Mouse (Mus musculus): ENCODE measurements around the gene Zswim3. TPM values are rescaled to one million over a fixed set of nuclear protein-coding genes. Genes with fewer than 3 reads are reported as not detected.
"Not testable (repeated sequence)": the region's sequence is repeated elsewhere in the genome, so short reads cannot be mapped to it uniquely, and the experiment has no call there.

Zswim3 gene
- polyA plus RNA-seq, 1 experiment = 0.40 TPM

DNA sequence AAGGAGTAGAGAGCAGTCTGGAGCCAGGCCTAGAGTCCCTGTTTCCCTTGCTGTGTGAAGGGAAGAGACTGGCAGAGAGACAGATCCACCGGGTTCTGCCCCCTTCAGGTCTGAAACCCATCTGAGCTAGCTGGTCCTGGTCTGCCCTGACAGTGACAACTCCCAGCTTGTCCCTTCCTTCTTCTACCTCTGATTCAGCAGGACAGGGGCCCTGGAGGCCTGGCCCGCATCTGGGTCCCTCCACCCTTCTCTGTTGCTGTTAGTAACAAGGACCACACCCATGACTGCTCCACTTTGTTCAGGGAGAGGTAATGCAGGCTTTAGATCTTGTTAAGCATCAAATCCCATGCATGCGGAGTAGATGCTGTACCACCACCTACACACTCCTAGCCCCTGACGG, 16.5 kb upstream of the Zswim3 start:
- peaks cover 34% of the 10 kb centered on the region for H3K4me1 ChIP-seq
- no peaks in the 10 kb centered on the region for H3K27me3 ChIP-seq (replicated peaks)
- TF ChIP-seq FLI1 (IDR thresholded peaks at IDR 0.05; ENCODE audit: low read length) (no peak), GATA1 (IDR thresholded peaks at IDR 0.05; ENCODE audit: borderline replicate concordance, low read length) (no peak)
- no peak overlapping the region for H3K4me3 ChIP-seq (replicated peaks)
- H3K9me3 ChIP-seq = no peaks in the 10 kb centered on the region
- H3K36me3 ChIP-seq (replicated peaks; ENCODE audit: low read length) = peaks cover 51% of the 10 kb centered on the region

- H3K4me3 ChIP-seq (replicated peaks) = no peak overlapping the region
- peaks cover 69% of the 10 kb centered on the region for H3K36me3 ChIP-seq (replicated peaks; ENCODE audit: low read length)
- H3K27me3 ChIP-seq (replicated peaks) = no peaks in the 10 kb centered on the region
- TF ChIP-seq GATA1 (IDR thresholded peaks at IDR 0.05; ENCODE audit: borderline replicate concordance, low read length) (no peak), FLI1 (IDR thresholded peaks at IDR 0.05; ENCODE audit: low read length) (no peak)
- peaks cover 35% of the 10 kb centered on the region for H3K4me1 ChIP-seq
- H3K9me3 ChIP-seq = no peaks in the 10 kb centered on the region
Measured at GRCm38 (mm10) chr2:164790451-164790850, 14.4 kb upstream of the Zswim3 start.

DNA sequence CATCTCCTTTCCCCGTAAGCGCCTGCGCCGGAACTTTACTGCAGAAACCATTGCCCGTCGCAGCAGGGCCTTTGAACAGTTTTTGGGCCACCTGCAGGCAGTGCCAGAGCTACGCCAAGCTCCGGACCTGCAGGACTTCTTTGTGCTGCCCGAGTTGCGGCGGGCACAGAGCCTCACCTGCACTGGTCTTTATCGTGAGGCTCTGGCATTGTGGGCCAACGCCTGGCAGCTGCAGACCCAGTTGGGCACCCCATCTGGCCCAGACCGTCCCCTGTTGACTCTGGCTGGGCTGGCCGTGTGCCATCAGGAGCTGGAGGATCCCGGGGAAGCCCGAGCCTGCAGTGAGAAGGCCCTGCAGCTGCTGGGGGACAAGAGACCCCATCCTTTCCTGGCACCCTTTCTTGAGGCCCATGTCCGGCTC, 13.0 kb upstream of the Zswim3 start:
- Histone ChIP-seq H3K4me3 (replicated peaks) (no peak overlapping the region), H3K4me1 (peaks cover 23% of the 10 kb centered on the region), H3K36me3 (replicated peaks; ENCODE audit: low read length) (peaks cover 83% of the 10 kb centered on the region), H3K27me3 (replicated peaks) (no peaks in the 10 kb centered on the region), H3K9me3 (no peaks in the 10 kb centered on the region)
- TF ChIP-seq FLI1 (IDR thresholded peaks at IDR 0.05; ENCODE audit: low read length) = no peak
- no peak for TF ChIP-seq GATA1 (IDR thresholded peaks at IDR 0.05; ENCODE audit: borderline replicate concordance, low read length)

GRCm38 (mm10) chr2:164792400-164793190, 12.3 kb upstream of the Zswim3 start:
- Histone ChIP-seq H3K27me3 (replicated peaks) (no peaks in the 10 kb centered on the region), H3K4me3 (replicated peaks) (no peak overlapping the region), H3K4me1 (peaks cover 19% of the 10 kb centered on the region), H3K9me3 (no peaks in the 10 kb centered on the region), H3K36me3 (replicated peaks; ENCODE audit: low read length) (peaks cover 89% of the 10 kb centered on the region)
- TF ChIP-seq GATA1 (IDR thresholded peaks at IDR 0.05; ENCODE audit: borderline replicate concordance, low read length) (no peak), FLI1 (IDR thresholded peaks at IDR 0.05; ENCODE audit: low read length) (no peak)

DNA sequence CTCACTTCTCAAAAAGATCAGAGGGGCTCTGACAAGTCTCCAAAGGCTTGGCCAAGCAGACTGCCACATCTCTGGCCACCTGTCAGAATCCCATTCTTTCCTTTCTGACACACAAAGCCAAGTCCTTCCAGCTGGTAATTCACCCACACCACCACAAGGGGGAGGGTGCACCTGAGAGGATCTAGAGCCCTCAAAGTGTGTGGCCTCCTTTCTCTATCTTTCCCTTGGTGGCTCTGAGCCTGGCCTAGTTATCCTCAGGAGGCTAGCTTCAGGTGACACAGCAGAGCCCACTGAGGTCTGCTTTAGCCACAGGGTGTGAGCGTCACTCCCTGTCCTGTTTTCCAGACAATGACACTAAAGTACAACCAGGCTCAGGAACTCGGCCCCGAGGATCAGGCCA, 11.7 kb upstream of the Zswim3 start:
- TF ChIP-seq GATA1 (IDR thresholded peaks at IDR 0.05; ENCODE audit: borderline replicate concordance, low read length) = no peak
- no peak for TF ChIP-seq FLI1 (IDR thresholded peaks at IDR 0.05; ENCODE audit: low read length)
- Histone ChIP-seq H3K9me3 (no peaks in the 10 kb centered on the region), H3K36me3 (replicated peaks; ENCODE audit: low read length) (peaks cover 94% of the 10 kb centered on the region), H3K4me1 (peaks cover 19% of the 10 kb centered on the region), H3K4me3 (replicated peaks) (no peak overlapping the region), H3K27me3 (replicated peaks) (no peaks in the 10 kb centered on the region)

GRCm38 (mm10) chr2:164793772-164794171, 11.1 kb upstream of the Zswim3 start:
- Histone ChIP-seq H3K4me1 (peaks cover 13% of the 10 kb centered on the region), H3K9me3 (no peaks in the 10 kb centered on the region), H3K27me3 (replicated peaks) (no peaks in the 10 kb centered on the region), H3K36me3 (replicated peaks; ENCODE audit: low read length) (peaks cover 90% of the 10 kb centered on the region), H3K4me3 (replicated peaks) (no peak overlapping the region)
- TF ChIP-seq FLI1 (IDR thresholded peaks at IDR 0.05; ENCODE audit: low read length) = no peak
- no peak for TF ChIP-seq GATA1 (IDR thresholded peaks at IDR 0.05; ENCODE audit: borderline replicate concordance, low read length)

- no peak for TF ChIP-seq GATA1 (IDR thresholded peaks at IDR 0.05; ENCODE audit: borderline replicate concordance, low read length)
- TF ChIP-seq FLI1 (IDR thresholded peaks at IDR 0.05; ENCODE audit: low read length) = no peak
- Histone ChIP-seq H3K9me3 (no peaks in the 10 kb centered on the region), H3K4me3 (replicated peaks) (no peak overlapping the region), H3K36me3 (replicated peaks; ENCODE audit: low read length) (peaks cover 90% of the 10 kb centered on the region), H3K4me1 (peaks cover 9% of the 10 kb centered on the region), H3K27me3 (replicated peaks) (no peaks in the 10 kb centered on the region)
Measured at GRCm38 (mm10) chr2:164794293-164794692, 10.6 kb upstream of the Zswim3 start.

GRCm38 (mm10) chr2:164795868-164796267, 9.0 kb upstream of the Zswim3 start:
- no peaks in the 10 kb centered on the region for H3K27me3 ChIP-seq (replicated peaks)
- H3K4me3 ChIP-seq (replicated peaks) = no peak overlapping the region
- no peak for TF ChIP-seq FLI1 (IDR thresholded peaks at IDR 0.05; ENCODE audit: low read length)
- no peak for TF ChIP-seq GATA1 (IDR thresholded peaks at IDR 0.05; ENCODE audit: borderline replicate concordance, low read length)
- H3K4me1 ChIP-seq = peaks cover 13% of the 10 kb centered on the region
- H3K36me3 ChIP-seq (replicated peaks; ENCODE audit: low read length) = peaks cover 91% of the 10 kb centered on the region
- H3K9me3 ChIP-seq = no peaks in the 10 kb centered on the region

- not testable (repeated sequence) for H3K4me3 ChIP-seq (replicated peaks); H3K27me3 ChIP-seq (replicated peaks); H3K9me3 ChIP-seq
- Histone ChIP-seq H3K4me1 (peaks cover 36% of the 10 kb centered on the region), H3K36me3 (replicated peaks; ENCODE audit: low read length) (peaks cover 88% of the 10 kb centered on the region)
Measured at GRCm38 (mm10) chr2:164798554-164798953, 6.3 kb upstream of the Zswim3 start.

GRCm38 (mm10) chr2:164800252-164801004, 4.5 kb upstream of the Zswim3 start:
- H3K9me3 ChIP-seq = no peaks in the 10 kb centered on the region
- H3K27me3 ChIP-seq (replicated peaks) = no peaks in the 10 kb centered on the region
- no peak for TF ChIP-seq FLI1 (IDR thresholded peaks at IDR 0.05; ENCODE audit: low read length)
- no peak for TF ChIP-seq GATA1 (IDR thresholded peaks at IDR 0.05; ENCODE audit: borderline replicate concordance, low read length)
- H3K36me3 ChIP-seq (replicated peaks; ENCODE audit: low read length) = peaks cover 71% of the 10 kb centered on the region
- H3K4me1 ChIP-seq = peaks cover 36% of the 10 kb centered on the region
- H3K4me3 ChIP-seq (replicated peaks) = no peak overlapping the region
